Mouse (Mus musculus): ENCODE data around the gene Slc17a8. TPM values are rescaled to one million over a fixed set of nuclear protein-coding genes. Genes with fewer than 3 reads are reported as not detected.

The Slc17a8 gene
- total and polyA plus RNA-seq, 3 experiments, result not detected

GRCm38 (mm10) chr10:89577666-89578065, 43.4 kb downstream of the Slc17a8 start:
- Histone ChIP-seq H3K4me3 (ENCODE audit: control insufficient read depth in 1 of 2, insufficient read depth in 1 of 2, low read depth in 2 of 2, low read length in 2 of 2) (no peak overlapping the region), H3K79me2 (ENCODE audit: control insufficient read depth, insufficient read depth, low read length, poor library complexity) (no peaks in the 10 kb centered on the region), H3K36me3 (ENCODE audit: control insufficient read depth in 1 of 2, insufficient read depth in 2 of 2, low read length in 2 of 2) (no peaks in the 10 kb centered on the region), H3K27ac (ENCODE audit: control insufficient read depth, low read depth, low read length) (no peak overlapping the region), H3K9ac (ENCODE audit: control insufficient read depth, low read depth, low read length, poor library complexity, severe bottlenecking) (no peak overlapping the region), H3K9me3 (replicated peaks; ENCODE audit: insufficient read depth, low read length) (no peaks in the 10 kb centered on the region), H3K27me3 (ENCODE audit: control insufficient read depth in 1 of 2, insufficient read depth in 2 of 2, low read length in 2 of 2) (no peaks in the 10 kb centered on the region), H3K4me1 (ENCODE audit: control insufficient read depth in 1 of 2, insufficient read depth in 2 of 2, low read length in 2 of 2) (no peaks in the 10 kb centered on the region)
- TF ChIP-seq USF1 (IDR thresholded peaks at IDR 0.05; ENCODE audit: low read depth, low read length) (no peak), CTCF (IDR thresholded peaks at IDR 0.05 in 2 of 3, conservative IDR thresholded peaks at IDR 0.05 in 1 of 3; ENCODE audit: control insufficient read depth in 1 of 3, insufficient read depth in 1 of 3, low read depth in 2 of 3, low read length in 3 of 3, poor library complexity in 1 of 3, severe bottlenecking in 1 of 3) (no peak), TCF12 (IDR thresholded peaks at IDR 0.05; ENCODE audit: low read depth, low read length) (no peak), SMC3 (IDR thresholded peaks at IDR 0.05; ENCODE audit: low read depth, low read length) (no peak), RAD21 (IDR thresholded peaks at IDR 0.05; ENCODE audit: low read depth, low read length) (no peak), EP300 (IDR thresholded peaks at IDR 0.05; ENCODE audit: low read depth in 1 of 2, low read length in 2 of 2) (no peak), POLR2AphosphoS2 (IDR thresholded peaks at IDR 0.05; ENCODE audit: low read length) (no peak), UBTF (IDR thresholded peaks at IDR 0.05; ENCODE audit: borderline replicate concordance, insufficient read depth, low read depth, low read length) (no peak), ETS1 (IDR thresholded peaks at IDR 0.05; ENCODE audit: low read depth, low read length) (no peak), MYB (IDR thresholded peaks at IDR 0.05; ENCODE audit: low read depth, low read length) (no peak), POLR2A (IDR thresholded peaks at IDR 0.05; ENCODE audit: control insufficient read depth in 1 of 2, insufficient read depth in 1 of 2, low read depth in 1 of 2, low read length in 2 of 2, poor library complexity in 1 of 2) (no peak)
- no peak for DNase-seq (ENCODE audit: low read depth, low spot score)

GRCm38 (mm10) chr10:89573421-89573820, 47.6 kb downstream of the Slc17a8 start:
- Histone ChIP-seq H3K79me2 (ENCODE audit: control insufficient read depth, insufficient read depth, low read length, poor library complexity) (no peaks in the 10 kb centered on the region), H3K4me3 (ENCODE audit: control insufficient read depth in 1 of 2, insufficient read depth in 1 of 2, low read depth in 2 of 2, low read length in 2 of 2) (no peak overlapping the region), H3K27ac (ENCODE audit: control insufficient read depth, low read depth, low read length) (no peak overlapping the region), H3K27me3 (ENCODE audit: control insufficient read depth in 1 of 2, insufficient read depth in 2 of 2, low read length in 2 of 2) (no peaks in the 10 kb centered on the region), H3K4me1 (ENCODE audit: control insufficient read depth in 1 of 2, insufficient read depth in 2 of 2, low read length in 2 of 2) (no peaks in the 10 kb centered on the region), H3K9ac (ENCODE audit: control insufficient read depth, low read depth, low read length, poor library complexity, severe bottlenecking) (no peak overlapping the region), H3K36me3 (ENCODE audit: control insufficient read depth in 1 of 2, insufficient read depth in 2 of 2, low read length in 2 of 2) (no peaks in the 10 kb centered on the region), H3K9me3 (replicated peaks; ENCODE audit: insufficient read depth, low read length) (no peaks in the 10 kb centered on the region)
- TF ChIP-seq POLR2AphosphoS5 (IDR thresholded peaks at IDR 0.05; ENCODE audit: borderline replicate concordance, low read depth, low read length) (no peak), SMC3 (IDR thresholded peaks at IDR 0.05; ENCODE audit: low read depth, low read length) (no peak), JUND (IDR thresholded peaks at IDR 0.05; ENCODE audit: low read depth, low read length) (no peak), KAT2A (conservative IDR thresholded peaks at IDR 0.05; ENCODE audit: low read depth, low read length) (no peak), MAZ (IDR thresholded peaks at IDR 0.05; ENCODE audit: low read depth, low read length) (no peak), ETS1 (IDR thresholded peaks at IDR 0.05; ENCODE audit: low read depth, low read length) (no peak), CHD1 (IDR thresholded peaks at IDR 0.05; ENCODE audit: low read depth, low read length) (no peak), NRF1 (IDR thresholded peaks at IDR 0.05; ENCODE audit: insufficient read depth, low read depth, low read length, poor library complexity, severe bottlenecking) (no peak), SIN3A (IDR thresholded peaks at IDR 0.05; ENCODE audit: low read length) (no peak), USF1 (IDR thresholded peaks at IDR 0.05; ENCODE audit: low read depth, low read length) (no peak), RAD21 (IDR thresholded peaks at IDR 0.05; ENCODE audit: low read depth, low read length) (no peak), TCF12 (IDR thresholded peaks at IDR 0.05; ENCODE audit: low read depth, low read length) (no peak), ZNF384 (IDR thresholded peaks at IDR 0.05; ENCODE audit: low read depth, low read length) (no peak)
- no peak for DNase-seq (ENCODE audit: low read depth, low spot score)
